In the genomic region with DNA sequence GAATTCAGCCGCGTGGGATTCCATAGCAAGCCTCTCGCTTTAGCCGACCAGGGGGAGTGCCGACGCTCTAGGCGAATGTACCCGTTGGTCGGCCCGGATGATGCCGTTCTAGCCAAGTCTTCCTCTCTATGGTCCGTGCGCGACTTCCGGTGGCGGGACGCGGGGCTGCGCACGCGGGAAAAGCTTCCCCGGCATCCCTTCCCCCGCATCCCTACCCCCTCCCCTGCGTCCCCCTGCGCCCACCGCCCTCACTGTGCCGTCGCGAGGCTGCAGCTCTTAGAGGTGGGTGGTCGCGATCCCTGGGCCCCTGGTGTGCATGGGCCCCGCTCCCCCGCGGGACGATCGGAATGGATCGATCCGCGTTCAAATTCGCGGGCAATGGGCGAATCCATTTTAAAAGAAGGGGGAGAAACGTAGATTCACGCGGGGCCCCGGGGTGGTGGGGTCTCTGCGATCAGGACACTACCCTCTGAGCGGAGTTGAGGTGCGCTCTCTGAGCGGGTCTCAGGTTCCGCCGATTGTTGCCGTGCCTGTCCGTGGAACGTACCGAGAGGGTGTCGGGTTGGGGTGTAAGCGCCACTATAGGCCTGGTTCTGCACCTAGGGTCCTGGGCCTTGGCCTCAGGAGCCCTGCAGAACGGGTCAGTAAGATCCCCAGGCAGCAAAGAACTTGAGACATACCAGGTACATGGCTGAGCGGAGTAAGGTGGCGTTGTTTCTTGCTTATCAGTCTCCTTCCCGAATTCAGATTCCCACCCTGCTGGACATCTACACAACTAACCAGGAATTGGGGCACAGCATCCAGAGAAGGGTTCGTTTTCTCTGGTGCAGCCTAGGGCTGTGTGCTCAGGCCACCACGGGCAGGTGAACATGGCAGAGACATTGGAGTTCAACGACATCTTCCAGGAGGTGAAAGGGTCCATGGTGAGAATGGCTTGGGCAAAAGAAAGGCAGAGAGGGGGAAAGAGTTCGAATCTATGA, we compare ENCODE assay signal across 8 mouse cellular contexts. TPM values are rescaled to one million over a fixed set of nuclear protein-coding genes. Genes with fewer than 3 reads are reported as not detected.
DNase-seq lines count a peak whose midpoint lies in the region; ATAC-seq and TF ChIP-seq lines count a peak whose summit lies in the region.

A gene (plus strand): TSS at position 188 of the 980 bp plus-strand sequence.
A gene (minus strand): TSS at position 416 of the 980 bp plus-strand sequence.

- WGBS in forebrain, embryonic 14.5 days, result under 1% methylated on average over 66 of the region's 66 CpGs
- under 1% methylated on average over 66 of the region's 66 CpGs for WGBS in lung, embryonic 14.5 days

- peak within 1 kb of the TSS; percentile 98 for H3K9ac ChIP-seq in forebrain, embryonic 14.5 days (ENCODE audit: low read length)
- H3K9ac ChIP-seq in lung, embryonic 14.5 days, result peak within 1 kb of the TSS; percentile 88

- TF ChIP-seq CTCF in G1E (IDR thresholded peaks at IDR 0.05; ENCODE audit: low read depth, low read length), result no peak
- TF ChIP-seq CTCF in layer of hippocampus, adult 2 months (conservative IDR thresholded peaks at IDR 0.05), result peak; percentile 37
- TF ChIP-seq CTCF in lung, embryonic 14.5 days (IDR thresholded peaks at IDR 0.05; ENCODE audit: low read depth), result no peak

- peak; percentile 88 for ATAC-seq in G1E (ENCODE audit: extremely low read depth, insufficient number of reproducible peaks, low FRiP score, poor library complexity, severe bottlenecking)
- peak; percentile 98 for ATAC-seq in forebrain, embryonic 14.5 days
- ATAC-seq in lung, embryonic 14.5 days (ENCODE audit: insufficient read depth), result peak; percentile 97
- ATAC-seq in neutrophil, adult 5-6 weeks (ENCODE audit: extremely low read depth, insufficient number of reproducible peaks, low FRiP score, poor library complexity, severe bottlenecking), result peak; percentile 93

- H3K27me3 ChIP-seq in G1E (ENCODE audit: insufficient read depth, low read length), result peaks cover 28% of the 10 kb centered on the region
- no peaks in the 10 kb centered on the region for H3K27me3 ChIP-seq in forebrain, embryonic 14.5 days (replicated peaks; ENCODE audit: control insufficient read depth, insufficient read depth, low read length)
- H3K27me3 ChIP-seq in lung, embryonic 14.5 days (ENCODE audit: insufficient read depth, low read length), result no peaks in the 10 kb centered on the region

- intact Hi-C loops in heart, postnatal 14 days (cut with DNase I), result no loop called here

- H3K4me1 ChIP-seq in G1E (ENCODE audit: insufficient read depth, low read depth, low read length), result peaks cover 52% of the 10 kb centered on the region
- H3K4me1 ChIP-seq in forebrain, embryonic 14.5 days (ENCODE audit: control insufficient read depth, insufficient read depth, low read length), result peaks cover 13% of the 10 kb centered on the region
- peaks cover 14% of the 10 kb centered on the region; the same call in 1 of the 2 replicates for H3K4me1 ChIP-seq in lung, embryonic 14.5 days (ENCODE audit: insufficient read depth)

- H3K9me3 ChIP-seq in G1E (replicated peaks), result no peaks in the 10 kb centered on the region
- no peaks in the 10 kb centered on the region for H3K9me3 ChIP-seq in forebrain, embryonic 14.5 days (replicated peaks; ENCODE audit: control insufficient read depth, low read length)
- H3K9me3 ChIP-seq in lung, embryonic 14.5 days (ENCODE audit: low read depth, low read length), result no peaks in the 10 kb centered on the region

- DNase-seq in G1E (ENCODE audit: low spot score), result peak; percentile 89
- DNase-seq in cerebellum, adult 11 months, result peak; percentile 87
- peak; percentile 98 for DNase-seq in forebrain, embryonic 14.5 days (ENCODE audit: low spot score)
- DNase-seq in heart, postnatal 14 days, result peak; percentile 91 to 94
- peak; percentile 90 to 94 for DNase-seq in layer of hippocampus, adult 2 months (ENCODE audit: low spot score in 2 of 2)
- DNase-seq in lung, embryonic 14.5 days, result peak; percentile 98
- DNase-seq in testis, postnatal 14 days (ENCODE audit: low spot score), result peak; percentile 91

- peak within 1 kb of the TSS; percentile 79 for H3K27ac ChIP-seq in forebrain, embryonic 14.5 days (ENCODE audit: low read depth, low read length)
- peak within 1 kb of the TSS; percentile 96 for H3K27ac ChIP-seq in layer of hippocampus, adult 2 months
- H3K27ac ChIP-seq in lung, embryonic 14.5 days (ENCODE audit: low read depth), result peak within 1 kb of the TSS; percentile 86

- peak within 1 kb of the TSS; percentile 90 for H3K4me3 ChIP-seq in G1E (ENCODE audit: low read depth, low read length)
- peak within 1 kb of the TSS; percentile 80 for H3K4me3 ChIP-seq in forebrain, embryonic 14.5 days (ENCODE audit: low read depth, low read length)
- peak within 1 kb of the TSS; percentile 85 for H3K4me3 ChIP-seq in layer of hippocampus, adult 2 months
- H3K4me3 ChIP-seq in lung, embryonic 14.5 days (ENCODE audit: low read depth, low read length), result peak within 1 kb of the TSS; percentile 74

- H3K36me3 ChIP-seq in G1E (replicated peaks), result peaks cover 39% of the 10 kb centered on the region
- peaks cover 32% of the 10 kb centered on the region for H3K36me3 ChIP-seq in forebrain, embryonic 14.5 days (ENCODE audit: control insufficient read depth, insufficient read depth, low read length)
- H3K36me3 ChIP-seq in lung, embryonic 14.5 days (ENCODE audit: insufficient read depth), result peaks cover 38% of the 10 kb centered on the region

- H3K4me2 ChIP-seq in forebrain, embryonic 14.5 days (ENCODE audit: low read length), result peak within 1 kb of the TSS; percentile 75
- peak within 1 kb of the TSS; percentile 76 for H3K4me2 ChIP-seq in lung, embryonic 14.5 days

RNA-seq across cellular contexts. Expression of the first gene that starts in this region (rescaled TPM):
- 168 and 190 TPM in 2 replicates for total RNA-seq in G1E (2014; fragmentation: Nextera tagmentation)
- 304 and 315 TPM in 2 replicates for total RNA-seq in G1E (2017)
- 54.9 and 111 TPM in 2 replicates for polyA plus RNA-seq in G1E (2012)
- 240 and 254 TPM in 2 replicates for polyA plus RNA-seq in forebrain, embryonic 14.5 days (2014; fragmentation: Nextera tagmentation; extraction: Ambion mirVana)
- 10 to 100 TPM; 43.7 to 46.1 TPM for total RNA-seq in heart, postnatal 14 days (2021)
- 100 to 1,000 TPM; 125 to 132 TPM for total RNA-seq in layer of hippocampus, adult 2 months (2021)
- polyA plus RNA-seq in lung, embryonic 14.5 days (2014; fragmentation: Nextera tagmentation; extraction: Ambion mirVana), result 346 and 352 TPM in 2 replicates
- total RNA-seq in neutrophil, adult 5-6 weeks (2017), result 133 and 139 TPM in 2 replicates

RNA-seq across cellular contexts. Expression of the second gene that starts in this region (rescaled TPM):
- total RNA-seq in G1E (2014; fragmentation: Nextera tagmentation) (0.39 and 0.60 TPM in 2 replicates), G1E (2017) (0.05 and 0.06 TPM in 2 replicates)
- polyA plus RNA-seq in G1E (2012), result not detected in 2 replicates
- polyA plus RNA-seq in forebrain, embryonic 14.5 days (2014; fragmentation: Nextera tagmentation; extraction: Ambion mirVana), result 0.30 and 0.36 TPM in 2 replicates
- total RNA-seq in heart, postnatal 14 days (2021), result under 1 TPM; 0.14 to 0.24 TPM
- 1 to 10 TPM; 2.3 to 2.4 TPM for total RNA-seq in layer of hippocampus, adult 2 months (2021)
- 0.43 and 0.77 TPM in 2 replicates for polyA plus RNA-seq in lung, embryonic 14.5 days (2014; fragmentation: Nextera tagmentation; extraction: Ambion mirVana)
- not detected in 2 replicates for total RNA-seq in neutrophil, adult 5-6 weeks (2017)

Comparison
In these comparisons a context has a peak if more than half of its experiments do, and no peak if none do; other contexts are left out.
1. Peak in every context shown above with its lines: DNase-seq, ATAC-seq, H3K4me3 ChIP-seq and H3K27ac ChIP-seq.